Mouse (Mus musculus): ENCODE measurements around the gene Ftsj3. TPM values are rescaled to one million over a fixed set of nuclear protein-coding genes. Genes with fewer than 3 reads are reported as not detected.
"Not testable (repeated sequence)": the region's sequence is repeated elsewhere in the genome, so short reads cannot be mapped to it uniquely, and the experiment has no call there.

The Ftsj3 gene
- polyA plus RNA-seq, 1 experiment from 2014 or later = 65.1 TPM

DNA sequence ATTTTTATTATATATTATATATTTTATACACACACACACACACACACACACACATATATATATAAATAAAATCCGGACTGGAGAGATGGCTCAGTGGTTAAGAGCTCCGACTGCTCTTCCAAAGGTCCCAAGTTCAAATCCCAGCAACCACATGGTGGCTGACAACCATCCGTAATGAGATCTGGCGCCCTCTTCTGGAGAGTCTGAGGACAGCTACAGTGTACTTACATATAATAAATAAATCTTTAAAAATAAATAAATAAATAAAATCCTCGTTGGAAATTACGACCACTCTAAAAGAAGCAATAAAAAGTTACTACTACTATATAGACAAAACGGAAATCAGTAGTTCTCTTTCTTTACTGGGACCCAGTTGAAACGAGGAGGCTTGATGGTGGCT is 21.9 kb downstream of the Ftsj3 start:
- H3K4me2 ChIP-seq (ENCODE audit: low read length); H3K4me1 ChIP-seq (replicated peaks; ENCODE audit: control insufficient read depth, insufficient read depth, low read length); H3K27me3 ChIP-seq (replicated peaks; ENCODE audit: control insufficient read depth, insufficient read depth, low read length); ATAC-seq (replicated peaks; ENCODE audit: low FRiP score, low TSS enrichment, low read depth); H3K9ac ChIP-seq (ENCODE audit: low read length); DNase-seq (ENCODE audit: low spot score); H3K9me3 ChIP-seq (ENCODE audit: control insufficient read depth, low read length); H3K27ac ChIP-seq (ENCODE audit: low read depth); H3K4me3 ChIP-seq (ENCODE audit: low read depth, low read length): not testable (repeated sequence)
- 77% methylated on average over 8 of the region's 8 CpGs for WGBS
- H3K36me3 ChIP-seq (ENCODE audit: control insufficient read depth, insufficient read depth, low read length) = peaks cover 86% of the 10 kb centered on the region

DNA sequence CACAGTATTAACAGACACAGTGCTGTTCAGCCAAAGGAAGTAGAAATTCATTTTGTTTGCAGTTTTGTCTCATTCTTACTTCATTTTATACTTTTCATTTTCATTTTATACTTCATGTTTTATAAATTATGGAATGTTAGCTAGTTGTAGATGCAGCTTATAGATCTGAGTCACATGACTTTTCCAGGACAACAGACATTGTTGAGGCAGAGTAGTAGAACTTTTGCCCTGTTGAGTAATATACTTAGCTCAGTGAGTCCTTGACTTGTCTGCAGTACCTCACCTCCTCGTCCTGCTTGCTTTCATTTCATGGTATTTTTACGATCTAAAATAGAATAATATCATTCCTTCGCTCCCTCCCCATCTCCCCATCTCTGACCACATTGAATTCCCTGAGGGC is 35.3 kb downstream of the Ftsj3 start:
- ATAC-seq (replicated peaks; ENCODE audit: low FRiP score, low TSS enrichment, low read depth) (no peak), DNase-seq (ENCODE audit: low spot score) (no peak)
- H3K36me3 ChIP-seq (ENCODE audit: control insufficient read depth, insufficient read depth, low read length) = peaks cover 19% of the 10 kb centered on the region
- H3K27ac ChIP-seq (ENCODE audit: low read depth) = no peak overlapping the region
- WGBS = 92% methylated on average over 3 of the region's 3 CpGs
- no peak overlapping the region for H3K4me2 ChIP-seq (ENCODE audit: low read length)
- no peak overlapping the region for H3K9ac ChIP-seq (ENCODE audit: low read length)
- peaks cover 17% of the 10 kb centered on the region for H3K4me1 ChIP-seq (replicated peaks; ENCODE audit: control insufficient read depth, insufficient read depth, low read length)
- H3K27me3 ChIP-seq (replicated peaks; ENCODE audit: control insufficient read depth, insufficient read depth, low read length) = no peaks in the 10 kb centered on the region
- no peak overlapping the region for H3K4me3 ChIP-seq (ENCODE audit: low read depth, low read length)
- no peaks in the 10 kb centered on the region for H3K9me3 ChIP-seq (ENCODE audit: control insufficient read depth, low read length)

DNA sequence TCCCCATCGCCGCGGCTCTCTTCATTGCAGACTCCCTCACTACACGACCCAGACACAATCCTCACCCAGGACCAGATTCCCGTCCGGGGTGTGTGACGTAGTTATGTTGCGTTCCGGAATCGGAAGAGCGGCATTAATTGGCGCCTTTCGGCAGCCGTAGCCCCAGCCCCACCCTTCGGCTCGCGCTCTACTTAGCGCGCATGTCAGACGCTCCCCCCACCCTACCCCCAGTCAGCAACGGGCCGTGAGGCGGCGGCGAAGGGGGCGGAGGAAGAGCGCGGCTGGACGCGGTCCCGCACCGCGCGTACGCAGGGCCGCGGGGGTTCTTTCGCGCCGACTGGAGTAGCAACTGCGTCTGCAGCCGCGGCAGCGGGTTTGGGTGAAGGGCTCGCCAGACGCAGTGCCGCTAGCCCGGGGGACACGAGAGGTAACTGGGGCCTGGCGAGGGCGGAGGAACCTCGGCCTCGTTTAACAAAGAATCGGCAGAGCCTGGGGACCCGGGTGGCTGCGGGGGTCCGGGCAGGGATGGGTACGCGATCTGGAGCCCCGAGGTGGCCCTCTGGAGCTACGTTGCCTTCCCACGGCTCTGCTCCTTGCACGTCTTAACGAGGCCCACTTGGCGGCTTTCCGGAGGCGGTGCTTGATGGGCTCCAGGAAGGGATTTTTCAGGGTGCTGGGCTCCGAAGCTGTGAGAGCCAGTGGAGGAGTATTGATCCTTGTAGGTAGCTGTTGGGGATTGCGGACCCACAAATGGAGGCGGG is 39.0 kb downstream of the Ftsj3 start, which contains the start of gene Ddx42:
TSS of gene Ddx42 (plus strand) at position 197 of the 761 bp plus-strand sequence.
- Histone ChIP-seq H3K4me3 (ENCODE audit: low read depth, low read length) (peak within 1 kb of the TSS; percentile 95), H3K27ac (ENCODE audit: low read depth) (peak within 1 kb of the TSS; percentile 97), H3K9ac (ENCODE audit: low read length) (peak within 1 kb of the TSS; percentile 97), H3K27me3 (replicated peaks; ENCODE audit: control insufficient read depth, insufficient read depth, low read length) (no peaks in the 10 kb centered on the region), H3K4me2 (ENCODE audit: low read length) (peak within 1 kb of the TSS; percentile 82), H3K36me3 (ENCODE audit: control insufficient read depth, insufficient read depth, low read length) (peaks cover 11% of the 10 kb centered on the region), H3K9me3 (ENCODE audit: control insufficient read depth, low read length) (no peaks in the 10 kb centered on the region), H3K4me1 (replicated peaks; ENCODE audit: control insufficient read depth, insufficient read depth, low read length) (peaks cover 23% of the 10 kb centered on the region)
- WGBS = under 1% methylated on average over 70 of the region's 70 CpGs
- peak; percentile 94 for ATAC-seq (replicated peaks; ENCODE audit: low FRiP score, low TSS enrichment, low read depth)
- DNase-seq (ENCODE audit: low spot score) = no peak

DNA sequence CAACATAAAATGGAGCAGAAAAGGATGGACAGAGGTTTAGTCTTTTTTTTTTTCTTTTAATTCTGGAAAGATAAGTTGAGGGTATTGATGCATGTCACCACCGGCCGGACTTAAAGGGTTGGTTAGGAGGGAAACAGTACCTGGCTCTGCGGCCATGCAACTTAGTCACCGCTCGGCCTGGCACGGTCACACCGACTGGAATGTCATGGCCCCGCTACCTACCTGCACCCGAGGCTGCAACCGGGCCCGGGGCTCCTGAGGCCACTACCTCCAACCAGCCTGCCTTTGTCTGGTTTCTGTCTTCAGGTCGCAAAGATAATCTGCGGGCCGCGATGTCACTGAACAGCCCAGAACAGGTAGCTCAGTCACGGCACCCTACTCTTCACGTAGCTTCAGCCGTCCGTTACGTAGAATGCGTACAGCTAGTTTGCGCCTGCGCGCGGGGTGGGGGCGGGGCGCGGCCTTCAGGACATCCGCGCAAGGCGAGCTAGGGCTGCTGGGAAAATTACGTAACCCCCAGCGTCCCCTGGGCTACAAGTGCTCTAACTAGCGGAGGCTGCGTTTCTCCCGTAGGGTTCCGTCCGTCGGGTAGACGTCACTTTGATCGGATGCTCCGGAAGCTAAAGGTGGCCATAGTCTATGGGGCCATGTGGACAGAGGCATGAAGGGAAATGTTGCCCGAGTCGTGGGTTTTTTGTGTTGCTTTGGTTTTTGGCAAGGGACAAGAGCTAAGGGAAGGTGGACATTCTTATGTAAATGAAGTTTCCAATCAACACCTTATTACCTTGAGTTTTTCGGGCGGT is 39.8 kb downstream of the Ftsj3 start, which contains the start of gene Ccdc47:
TSS of gene Ccdc47 (minus strand) at position 418 of the 803 bp plus-strand sequence.
- peak within 1 kb of the TSS; percentile 97 for H3K27ac ChIP-seq (ENCODE audit: low read depth)
- H3K4me3 ChIP-seq (ENCODE audit: low read depth, low read length) = peak within 1 kb of the TSS; percentile 95
- H3K27me3 ChIP-seq (replicated peaks; ENCODE audit: control insufficient read depth, insufficient read depth, low read length) = no peaks in the 10 kb centered on the region
- H3K4me2 ChIP-seq (ENCODE audit: low read length) = peak within 1 kb of the TSS; percentile 82
- peak within 1 kb of the TSS; percentile 97 for H3K9ac ChIP-seq (ENCODE audit: low read length)
- peaks cover 23% of the 10 kb centered on the region for H3K4me1 ChIP-seq (replicated peaks; ENCODE audit: control insufficient read depth, insufficient read depth, low read length)
- ATAC-seq (replicated peaks; ENCODE audit: low FRiP score, low TSS enrichment, low read depth) (peak; percentile 97), DNase-seq (ENCODE audit: low spot score) (peak; percentile 95)
- peaks cover 18% of the 10 kb centered on the region for H3K36me3 ChIP-seq (ENCODE audit: control insufficient read depth, insufficient read depth, low read length)
- H3K9me3 ChIP-seq (ENCODE audit: control insufficient read depth, low read length) = no peaks in the 10 kb centered on the region
- under 1% methylated on average over 46 of the region's 46 CpGs for WGBS

DNA sequence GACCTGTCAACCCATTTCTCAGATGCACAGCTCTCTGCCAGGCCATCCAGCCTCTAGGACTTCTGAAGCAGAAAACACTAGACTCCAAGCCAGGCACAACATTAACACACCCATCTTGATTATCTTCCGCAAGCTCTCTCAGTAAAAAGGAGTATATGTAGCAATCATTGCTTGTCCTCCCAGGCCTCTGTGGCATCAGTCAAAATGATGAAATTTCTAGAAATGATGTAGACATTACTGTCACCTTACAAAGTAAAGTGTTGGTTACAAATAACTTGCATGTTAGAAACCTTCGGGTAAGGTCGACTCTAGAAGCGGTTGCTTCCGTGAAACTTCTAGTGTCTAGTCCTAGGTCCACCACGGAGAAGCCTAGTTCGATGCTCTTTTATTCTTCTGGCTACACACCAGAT is 40.4 kb downstream of the Ftsj3 start:
- H3K27ac ChIP-seq (ENCODE audit: low read depth) = peak overlapping the region; percentile 97
- WGBS = 28% methylated on average over 7 of the region's 7 CpGs
- H3K4me3 ChIP-seq (ENCODE audit: low read depth, low read length) = peak overlapping the region; percentile 95
- no peak for DNase-seq (ENCODE audit: low spot score)
- peaks cover 23% of the 10 kb centered on the region for H3K4me1 ChIP-seq (replicated peaks; ENCODE audit: control insufficient read depth, insufficient read depth, low read length)
- H3K4me2 ChIP-seq (ENCODE audit: low read length) = peak overlapping the region; percentile 82
- H3K9ac ChIP-seq (ENCODE audit: low read length) = peak overlapping the region; percentile 97
- H3K27me3 ChIP-seq (replicated peaks; ENCODE audit: control insufficient read depth, insufficient read depth, low read length) = no peaks in the 10 kb centered on the region
- no peaks in the 10 kb centered on the region for H3K9me3 ChIP-seq (ENCODE audit: control insufficient read depth, low read length)
- ATAC-seq (replicated peaks; ENCODE audit: low FRiP score, low TSS enrichment, low read depth) = no peak
- peaks cover 24% of the 10 kb centered on the region for H3K36me3 ChIP-seq (ENCODE audit: control insufficient read depth, insufficient read depth, low read length)

GRCm38 (mm10) chr11:106214856-106215255 is 41.0 kb downstream of the Ftsj3 start:
- Histone ChIP-seq H3K4me2 (ENCODE audit: low read length) (peak overlapping the region; percentile 82), H3K4me3 (ENCODE audit: low read depth, low read length) (peak overlapping the region; percentile 95; the same call in 1 of the 2 replicates), H3K9ac (ENCODE audit: low read length) (peak overlapping the region; percentile 97), H3K27ac (ENCODE audit: low read depth) (no peak overlapping the region), H3K27me3 (replicated peaks; ENCODE audit: control insufficient read depth, insufficient read depth, low read length) (no peaks in the 10 kb centered on the region), H3K4me1 (replicated peaks; ENCODE audit: control insufficient read depth, insufficient read depth, low read length) (peaks cover 23% of the 10 kb centered on the region), H3K9me3 (ENCODE audit: control insufficient read depth, low read length) (no peaks in the 10 kb centered on the region), H3K36me3 (ENCODE audit: control insufficient read depth, insufficient read depth, low read length) (peaks cover 30% of the 10 kb centered on the region)
- DNase-seq (ENCODE audit: low spot score) (no peak), ATAC-seq (replicated peaks; ENCODE audit: low FRiP score, low TSS enrichment, low read depth) (no peak)
- 89% methylated on average over 5 of the region's 5 CpGs for WGBS

GRCm38 (mm10) chr11:106212771-106213170 is 43.1 kb downstream of the Ftsj3 start:
- H3K4me3 ChIP-seq (ENCODE audit: low read depth, low read length) = no peak overlapping the region
- ATAC-seq (replicated peaks; ENCODE audit: low FRiP score, low TSS enrichment, low read depth) (no peak), DNase-seq (ENCODE audit: low spot score) (no peak)
- H3K4me1 ChIP-seq (replicated peaks; ENCODE audit: control insufficient read depth, insufficient read depth, low read length) = peaks cover 13% of the 10 kb centered on the region
- H3K9ac ChIP-seq (ENCODE audit: low read length) = no peak overlapping the region
- 86% methylated on average over 8 of the region's 8 CpGs for WGBS
- no peak overlapping the region for H3K4me2 ChIP-seq (ENCODE audit: low read length)
- no peaks in the 10 kb centered on the region for H3K27me3 ChIP-seq (replicated peaks; ENCODE audit: control insufficient read depth, insufficient read depth, low read length)
- no peaks in the 10 kb centered on the region for H3K9me3 ChIP-seq (ENCODE audit: control insufficient read depth, low read length)
- H3K36me3 ChIP-seq (ENCODE audit: control insufficient read depth, insufficient read depth, low read length) = peaks cover 49% of the 10 kb centered on the region
- H3K27ac ChIP-seq (ENCODE audit: low read depth) = no peak overlapping the region

- no peak within 1 kb of the TSS for H3K9ac ChIP-seq (ENCODE audit: low read length)
- WGBS = 84% methylated on average over 5 of the region's 5 CpGs
- DNase-seq (ENCODE audit: low spot score) (no peak), ATAC-seq (replicated peaks; ENCODE audit: low FRiP score, low TSS enrichment, low read depth) (no peak)
- H3K9me3 ChIP-seq (ENCODE audit: control insufficient read depth, low read length) = no peaks in the 10 kb centered on the region
- no peaks in the 10 kb centered on the region for H3K27me3 ChIP-seq (replicated peaks; ENCODE audit: control insufficient read depth, insufficient read depth, low read length)
- peaks cover 88% of the 10 kb centered on the region for H3K36me3 ChIP-seq (ENCODE audit: control insufficient read depth, insufficient read depth, low read length)
- H3K4me3 ChIP-seq (ENCODE audit: low read depth, low read length) = no peak within 1 kb of the TSS
- no peak within 1 kb of the TSS for H3K27ac ChIP-seq (ENCODE audit: low read depth)
- no peak within 1 kb of the TSS for H3K4me2 ChIP-seq (ENCODE audit: low read length)
- H3K4me1 ChIP-seq (replicated peaks; ENCODE audit: control insufficient read depth, insufficient read depth, low read length) = no peaks in the 10 kb centered on the region
Observed at GRCm38 (mm10) chr11:106202123-106202465, 53.8 kb downstream of the Ftsj3 start, which contains the start of gene Strada. Strada (minus strand) TSS chr11:106202168.
